Mouse (Mus musculus): ENCODE results near the gene Gm9970. TPM values are rescaled to one million over a fixed set of nuclear protein-coding genes. Genes with fewer than 3 reads are reported as not detected.
A peak's percentile ranks its signal among the peaks of the same experiment; 100 is the strongest.
"Not testable (repeated sequence)": the region's sequence is repeated elsewhere in the genome, so short reads cannot be mapped to it uniquely, and the experiment has no call there.

The Gm9970 gene
- total RNA-seq, 2 experiments from 2014 or later, result not detected

DNA sequence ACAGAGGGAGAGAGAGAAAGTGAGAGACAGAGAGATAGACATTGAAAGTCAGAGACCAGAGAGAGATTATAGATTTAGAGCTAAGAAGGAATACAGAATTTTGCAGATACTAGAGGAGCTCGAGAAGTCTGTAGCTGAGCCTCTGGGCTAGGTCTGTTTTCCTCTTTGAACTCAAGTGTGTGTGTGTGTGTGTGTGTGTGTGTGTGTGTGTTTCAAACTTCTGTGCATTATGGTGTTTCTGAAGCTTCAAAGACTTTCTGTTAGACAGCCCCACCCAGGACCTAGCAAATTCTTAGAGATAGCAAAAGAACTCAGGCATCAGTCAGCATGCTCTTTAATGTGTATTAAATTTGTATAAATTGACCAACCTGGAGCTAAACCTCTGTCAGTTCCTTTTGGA, 14.4 kb downstream of the Gm9970 start:
- no peak for DNase-seq (ENCODE audit: low spot score in 2 of 2)

DNA sequence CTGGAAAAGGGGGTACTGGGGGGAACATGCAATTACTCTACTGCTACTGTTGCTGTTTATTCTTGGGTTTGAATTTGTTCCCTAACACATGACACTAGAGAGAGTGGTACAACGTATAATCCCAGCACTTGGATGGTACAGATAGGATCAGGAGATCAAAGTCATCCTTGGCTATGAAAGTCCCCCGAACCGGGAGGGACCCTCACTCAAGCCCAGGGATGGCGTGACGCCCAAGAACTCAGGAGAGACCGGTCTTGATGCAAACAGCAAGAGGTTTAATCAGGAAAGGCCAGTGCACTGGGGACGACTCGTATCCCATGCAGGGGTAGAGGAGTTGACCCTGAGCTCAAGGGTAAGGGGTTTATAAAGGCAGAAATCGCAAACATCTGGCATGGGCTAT, 18.3 kb downstream of the Gm9970 start:
- DNase-seq (ENCODE audit: low spot score in 2 of 2), result no peak

DNA sequence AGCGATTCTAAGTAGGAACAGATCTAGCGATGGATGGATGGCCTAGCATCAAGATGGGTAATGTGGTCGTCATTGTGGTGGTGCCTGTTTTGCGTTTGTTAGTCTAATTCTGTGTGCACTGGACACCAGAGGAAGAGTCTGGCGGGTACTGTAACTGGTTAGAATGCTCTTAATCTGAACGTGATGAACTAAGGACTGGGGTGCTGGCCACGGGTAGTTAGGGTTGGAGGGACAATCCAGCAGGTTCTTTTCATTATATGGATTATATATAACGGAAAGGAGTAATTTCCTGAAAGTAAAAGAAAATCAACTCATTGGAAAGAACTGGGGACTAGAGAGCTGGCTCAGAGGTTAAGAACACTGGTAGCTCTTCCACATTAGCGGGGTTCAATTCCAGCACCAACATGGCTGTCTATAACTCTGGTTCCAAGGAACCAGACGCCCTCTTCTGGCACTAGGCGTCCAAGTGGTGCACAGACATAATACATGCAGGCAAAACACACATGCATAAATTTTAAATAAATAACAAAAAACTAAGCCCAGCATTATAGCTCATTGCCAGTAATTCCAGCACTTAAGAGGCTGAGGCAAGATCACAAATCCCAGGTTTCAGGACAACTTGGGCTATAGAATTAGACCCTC, 19.6 kb downstream of the Gm9970 start:
- no peak for DNase-seq (ENCODE audit: low spot score in 2 of 2)

DNA sequence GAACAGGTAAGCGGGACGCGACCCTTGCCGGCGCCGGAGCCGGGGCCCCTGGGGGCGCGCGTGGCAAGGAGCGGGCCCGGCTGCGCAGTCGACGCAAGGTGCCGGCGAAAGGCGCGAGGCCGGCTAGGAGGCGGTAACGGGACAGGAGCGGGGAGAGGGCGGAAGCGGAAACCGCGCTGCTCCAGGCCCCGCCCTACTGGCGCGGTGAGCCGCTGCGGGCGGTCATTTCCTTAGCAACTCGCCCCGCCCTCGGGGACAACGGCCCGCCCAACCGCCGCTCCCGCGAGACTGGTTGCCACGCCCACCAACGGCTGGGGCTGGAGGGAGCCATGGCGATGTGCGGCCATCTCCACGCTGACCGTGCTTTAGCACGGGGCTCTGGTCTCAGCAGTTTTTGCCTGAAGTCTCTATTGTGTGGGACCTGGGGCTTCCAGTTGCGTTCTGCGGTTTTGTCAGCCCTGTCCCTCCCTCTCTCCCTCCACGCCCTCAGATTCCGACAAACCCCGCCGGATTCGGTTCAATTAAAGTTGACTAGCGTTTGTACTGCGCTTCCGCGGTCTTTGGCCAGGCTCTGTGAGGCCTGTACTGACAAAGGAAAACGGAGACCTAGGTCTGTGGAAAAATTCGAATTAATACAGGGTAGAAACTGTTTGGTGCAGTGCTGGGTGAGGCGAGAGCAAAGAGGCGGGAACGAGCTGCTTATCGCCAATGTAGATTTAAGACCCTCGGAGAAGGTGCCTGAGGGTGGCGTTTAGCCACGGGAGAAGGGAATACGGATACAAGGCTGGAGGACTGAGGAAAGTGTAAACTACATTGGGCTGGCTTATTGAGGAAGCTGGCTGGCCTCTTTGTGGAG, 20.4 kb downstream of the Gm9970 start, which contains the start of gene Ppm1g:
Gene Ppm1g (minus strand): TSS at position 240 of the 856 bp plus-strand sequence.
- peak; percentile 97 to 98 for DNase-seq (ENCODE audit: low spot score in 2 of 2)

DNA sequence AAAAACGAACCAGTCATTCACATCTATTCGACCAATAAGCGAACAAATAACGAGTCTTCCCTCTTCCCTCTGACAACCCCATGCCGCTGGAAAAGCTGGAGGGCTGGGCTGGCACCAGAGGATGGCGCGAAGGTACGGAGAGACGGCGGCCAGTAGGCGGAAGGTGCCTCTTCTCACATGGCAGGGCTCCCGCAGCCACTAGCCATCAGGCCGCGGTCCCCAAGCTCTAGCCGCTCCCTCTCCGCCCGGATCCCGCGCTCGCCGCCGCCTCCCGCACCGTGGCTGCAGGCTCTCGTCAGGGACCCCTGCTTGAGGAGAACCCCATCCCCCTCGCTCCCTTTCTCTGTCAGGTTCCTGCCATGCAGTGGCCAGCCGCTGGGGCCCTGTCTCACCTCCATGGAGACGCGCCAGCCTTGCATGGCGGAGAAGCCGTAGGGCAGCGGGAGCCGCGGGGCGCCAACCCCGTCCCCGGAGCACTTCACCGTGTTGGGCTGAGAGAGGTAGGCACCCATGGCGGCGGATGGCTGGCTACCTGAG, 21.1 kb downstream of the Gm9970 start:
- DNase-seq (ENCODE audit: low spot score in 2 of 2), result peak in 1 of 2 experiments; percentile 52

DNA sequence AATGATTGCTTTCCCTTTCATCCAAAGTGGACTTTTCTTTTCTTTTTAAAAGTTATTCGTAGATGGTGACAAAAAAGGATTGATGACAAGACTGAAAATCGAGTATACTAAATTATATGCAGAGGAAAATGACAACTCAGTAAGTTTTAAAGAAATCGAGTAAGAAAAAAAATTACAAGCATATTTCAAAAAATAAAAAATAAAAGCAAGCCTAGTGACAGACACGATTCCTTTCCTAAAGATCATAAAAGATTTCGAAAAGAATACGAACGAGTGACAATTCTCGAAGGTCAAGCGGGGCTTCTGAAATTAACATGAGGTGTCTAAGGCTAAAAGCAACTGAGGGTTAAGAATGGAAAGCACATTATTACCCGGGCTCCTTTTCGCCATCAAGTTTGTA, 21.6 kb downstream of the Gm9970 start:
- no peak for DNase-seq (ENCODE audit: low spot score in 2 of 2)

DNA sequence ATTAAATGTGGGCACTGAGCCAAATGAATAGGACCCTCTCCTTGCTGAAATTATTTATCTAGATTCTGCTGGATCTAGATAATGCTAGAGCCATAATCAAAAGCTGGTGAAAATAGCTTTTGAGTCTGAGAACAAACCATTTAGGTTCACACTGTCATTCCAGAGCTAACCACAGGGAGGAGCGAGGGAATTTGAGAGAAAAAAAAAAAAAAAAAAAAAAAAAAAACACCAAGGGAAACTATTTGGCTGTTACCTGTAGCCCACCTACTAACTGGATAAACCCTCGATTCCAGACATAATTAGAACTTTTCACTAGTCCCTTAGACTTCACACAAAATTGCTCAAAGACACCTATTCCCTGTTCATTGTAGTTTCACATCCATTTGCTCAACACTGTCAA, 22.0 kb downstream of the Gm9970 start:
- DNase-seq (ENCODE audit: low spot score in 2 of 2), result no peak

DNA sequence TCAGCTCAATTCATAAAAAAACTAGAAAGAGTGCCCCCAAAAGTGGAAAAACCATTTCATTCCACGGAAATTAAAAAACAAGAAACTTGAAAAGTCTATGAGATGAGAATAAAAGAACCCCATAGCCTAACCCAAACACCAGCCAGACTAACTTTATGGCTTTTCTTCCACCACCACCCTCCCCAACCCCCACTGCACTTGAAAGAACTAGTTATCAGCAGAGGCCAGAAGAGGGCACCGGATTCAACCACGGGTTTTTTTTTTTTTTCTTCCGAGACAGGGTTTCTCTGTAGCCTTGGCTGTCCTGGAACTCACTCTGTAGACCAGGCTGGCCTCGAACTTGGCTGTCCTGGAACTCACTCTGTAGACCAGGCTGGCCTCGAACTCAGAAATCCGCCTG, 22.7 kb downstream of the Gm9970 start:
- DNase-seq (ENCODE audit: low spot score in 2 of 2), result no peak

DNA sequence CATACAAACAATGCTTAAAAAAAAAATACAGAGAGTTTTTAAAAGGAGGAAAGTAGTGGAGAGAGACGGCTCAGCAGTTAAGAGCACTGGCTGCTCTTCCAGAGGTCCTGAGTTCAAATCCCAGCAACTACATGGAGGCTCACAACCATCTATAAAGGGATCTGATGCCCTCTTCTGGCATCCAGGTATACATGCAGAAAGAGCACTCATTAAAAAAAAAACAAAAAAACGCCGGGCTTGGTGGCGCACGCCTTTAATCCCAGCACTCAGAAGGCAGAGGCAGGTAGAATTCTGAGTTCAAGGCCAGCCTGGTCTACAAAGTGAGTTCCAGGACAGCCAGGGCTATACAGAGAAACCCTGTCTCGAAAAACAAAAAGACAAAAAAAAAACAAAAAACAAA, 24.5 kb downstream of the Gm9970 start:
- not testable (repeated sequence) for DNase-seq (ENCODE audit: low spot score in 2 of 2)

DNA sequence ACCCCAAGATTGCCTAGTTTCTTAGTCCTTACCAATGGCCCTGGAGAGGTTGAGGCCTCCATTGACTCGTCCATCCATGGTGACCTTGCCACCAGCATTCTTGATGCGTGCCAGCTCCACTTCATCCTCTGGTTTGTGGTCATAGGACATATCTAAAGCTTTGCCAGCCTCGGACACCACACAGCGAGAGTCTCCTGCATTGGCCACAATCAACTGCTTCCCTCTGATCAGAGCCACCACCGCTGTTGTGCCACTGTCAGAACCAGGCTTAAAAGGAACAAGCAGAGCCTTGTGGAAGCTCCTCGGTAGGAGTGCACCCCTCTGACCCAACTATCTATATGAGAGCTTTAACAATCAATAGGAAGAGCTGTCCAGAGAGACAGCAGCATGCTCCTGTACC, 36.6 kb downstream of the Gm9970 start:
- DNase-seq (ENCODE audit: low spot score in 2 of 2), result no peak

DNA sequence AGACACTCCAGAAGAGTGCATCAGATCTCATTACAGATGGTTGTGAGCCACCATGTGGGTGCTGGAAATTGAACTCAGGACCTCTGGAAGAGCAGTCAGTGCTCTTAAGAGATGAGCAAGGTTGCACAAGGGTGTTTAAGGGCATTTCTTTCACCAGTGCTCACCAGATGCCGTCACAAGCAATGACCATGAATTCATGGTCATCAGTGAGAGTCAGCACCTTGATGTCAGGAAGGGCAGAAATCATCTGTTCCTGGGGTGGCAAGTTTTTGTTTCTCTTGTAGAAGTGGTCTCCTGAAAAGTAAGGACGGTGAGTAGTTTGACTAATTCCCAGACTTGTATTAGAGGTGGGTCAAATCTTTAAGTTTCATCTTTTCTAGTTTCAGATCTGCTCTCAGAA, 37.2 kb downstream of the Gm9970 start:
- no peak for DNase-seq (ENCODE audit: low spot score in 2 of 2)

DNA sequence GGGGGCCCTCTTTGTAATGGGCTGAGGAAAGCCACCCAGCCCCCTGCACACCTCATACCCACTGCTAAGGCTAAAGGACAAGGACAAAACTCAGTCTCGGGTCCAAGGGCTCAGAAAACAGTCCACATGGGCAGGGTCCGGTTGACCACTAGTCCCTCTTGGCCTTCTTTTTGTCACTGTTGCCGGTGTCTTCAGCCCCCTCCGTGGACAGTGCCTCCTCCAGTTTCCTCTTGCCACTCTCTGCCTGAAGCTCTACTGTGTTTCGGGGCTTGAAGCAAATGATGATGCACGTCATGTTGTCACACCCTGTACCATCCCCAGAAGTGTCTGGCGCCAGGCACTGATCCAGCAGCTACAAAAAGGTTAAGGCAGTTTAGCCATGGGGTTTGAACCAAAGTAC, 38.1 kb downstream of the Gm9970 start:
- no peak for DNase-seq (ENCODE audit: low spot score in 2 of 2)

DNA sequence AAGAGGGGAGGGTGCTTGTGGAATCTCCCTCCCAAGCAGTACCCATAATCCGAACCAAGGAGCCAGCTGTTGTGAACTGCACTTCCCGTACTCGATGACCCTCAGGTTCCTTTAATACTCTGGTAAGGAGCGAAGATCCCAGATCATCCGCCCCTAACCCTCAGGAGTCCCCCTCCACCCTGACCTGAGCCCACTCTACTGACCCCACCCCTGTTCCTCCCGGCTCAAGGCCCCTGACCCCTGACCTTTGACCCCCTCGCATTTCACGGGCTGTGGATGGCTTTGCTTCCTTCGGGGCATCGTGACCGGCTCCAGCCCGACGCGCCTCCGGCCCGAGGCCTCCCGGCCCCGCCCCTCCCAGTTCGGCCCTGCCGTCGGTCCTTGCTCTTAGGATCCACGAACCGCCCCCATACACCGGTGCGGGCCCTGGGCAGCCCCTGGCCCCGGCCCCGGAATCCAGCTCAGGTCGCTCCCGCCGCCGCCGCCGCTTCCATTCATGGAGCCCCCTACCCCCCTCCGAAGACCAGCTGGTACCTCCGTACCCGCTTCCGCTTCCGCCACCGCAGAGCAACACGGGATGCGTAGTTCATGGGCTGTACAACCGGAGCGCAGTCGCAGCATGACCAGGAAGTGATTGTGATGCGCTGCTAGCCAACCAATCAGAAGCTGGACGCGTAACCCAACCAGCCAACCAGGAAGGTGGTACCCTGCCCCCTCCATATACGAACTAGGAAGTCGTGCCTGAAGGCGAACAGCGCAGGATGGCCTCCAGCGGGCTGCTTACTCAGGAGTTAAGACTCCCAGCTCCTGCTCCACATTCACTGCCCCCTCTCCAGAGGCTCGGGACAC, 39.1 kb downstream of the Gm9970 start, which contains the start of gene Zfp513:
Gene Zfp513 (minus strand): TSS at position 562 of the 849 bp plus-strand sequence.
- peak; percentile 96 to 97 for DNase-seq (ENCODE audit: low spot score in 2 of 2)

DNA sequence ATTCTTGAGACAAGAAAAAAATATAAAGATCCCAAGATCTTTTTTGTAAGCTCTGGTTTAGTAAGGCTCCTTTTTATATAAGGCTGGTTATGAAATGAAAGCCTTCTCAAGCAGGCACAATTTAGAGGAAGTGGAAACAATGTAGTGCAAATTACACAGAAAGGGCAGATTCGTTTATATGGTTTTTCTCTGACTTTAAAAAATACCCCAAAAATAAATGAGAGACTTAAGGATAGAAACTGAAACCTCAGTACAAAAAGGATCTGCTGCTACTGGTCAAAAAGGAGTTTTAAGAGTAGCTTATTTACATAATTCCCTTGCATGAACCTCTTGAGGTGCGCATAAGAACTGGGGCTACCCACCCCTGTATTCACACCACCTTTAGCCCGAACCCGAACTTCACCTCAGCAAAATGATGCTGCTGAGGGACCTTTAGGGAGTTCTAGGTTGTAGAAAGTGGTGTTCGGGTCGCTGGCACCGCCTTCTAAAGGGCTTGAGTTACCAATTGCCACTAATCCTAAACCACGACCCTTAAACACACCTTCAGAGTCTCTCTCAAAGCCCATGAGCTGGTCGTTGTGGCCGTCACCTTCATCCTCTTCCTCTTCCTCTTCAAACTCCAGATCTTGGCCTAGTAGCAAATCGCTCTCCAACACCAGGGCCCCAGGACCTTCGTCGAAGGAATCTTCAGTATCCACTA, 39.8 kb downstream of the Gm9970 start:
- DNase-seq (ENCODE audit: low spot score in 2 of 2), result no peak

DNA sequence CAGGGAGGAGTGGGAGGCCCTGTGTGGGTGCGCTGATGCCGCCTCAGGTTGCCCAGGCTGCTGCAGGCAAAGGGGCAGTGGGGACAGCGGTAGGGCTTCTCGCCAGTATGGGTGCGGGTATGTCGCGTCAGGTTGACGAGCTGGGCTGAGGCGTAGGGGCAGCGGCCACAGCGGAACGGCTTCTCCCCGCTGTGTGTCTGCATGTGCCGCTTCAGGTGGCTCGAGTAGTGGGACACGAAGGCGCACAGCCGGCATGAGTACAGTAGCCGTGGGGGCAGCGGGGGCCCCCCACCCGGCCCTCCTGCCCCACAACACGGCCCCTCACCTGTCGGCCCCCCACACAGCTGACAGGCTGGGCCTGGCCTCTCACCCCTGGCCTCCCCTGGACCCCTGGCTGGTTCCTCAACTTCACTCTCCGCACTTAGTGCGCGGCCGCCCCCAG, 40.7 kb downstream of the Gm9970 start:
- no peak for DNase-seq (ENCODE audit: low spot score in 2 of 2)

DNA sequence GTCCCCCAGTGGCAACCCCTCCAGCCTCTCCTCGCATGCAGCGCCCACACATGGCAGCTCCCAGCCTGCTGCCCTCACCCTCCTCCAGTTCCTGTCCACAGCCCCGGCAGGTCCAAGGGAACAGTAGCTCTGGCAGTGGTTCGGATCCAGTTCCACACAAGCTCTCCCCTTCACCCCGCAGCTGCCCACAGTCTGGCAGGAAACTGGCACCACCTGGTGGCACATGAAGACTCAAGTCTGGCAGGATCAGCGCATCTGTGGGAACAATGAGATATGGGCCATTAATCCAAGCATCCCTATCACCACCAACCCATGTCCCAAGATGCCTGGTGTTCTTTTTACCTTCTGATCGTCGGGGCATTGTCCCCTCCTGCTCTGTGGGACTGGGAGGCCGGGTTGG, 41.1 kb downstream of the Gm9970 start:
- no peak for DNase-seq (ENCODE audit: low spot score in 2 of 2)

DNA sequence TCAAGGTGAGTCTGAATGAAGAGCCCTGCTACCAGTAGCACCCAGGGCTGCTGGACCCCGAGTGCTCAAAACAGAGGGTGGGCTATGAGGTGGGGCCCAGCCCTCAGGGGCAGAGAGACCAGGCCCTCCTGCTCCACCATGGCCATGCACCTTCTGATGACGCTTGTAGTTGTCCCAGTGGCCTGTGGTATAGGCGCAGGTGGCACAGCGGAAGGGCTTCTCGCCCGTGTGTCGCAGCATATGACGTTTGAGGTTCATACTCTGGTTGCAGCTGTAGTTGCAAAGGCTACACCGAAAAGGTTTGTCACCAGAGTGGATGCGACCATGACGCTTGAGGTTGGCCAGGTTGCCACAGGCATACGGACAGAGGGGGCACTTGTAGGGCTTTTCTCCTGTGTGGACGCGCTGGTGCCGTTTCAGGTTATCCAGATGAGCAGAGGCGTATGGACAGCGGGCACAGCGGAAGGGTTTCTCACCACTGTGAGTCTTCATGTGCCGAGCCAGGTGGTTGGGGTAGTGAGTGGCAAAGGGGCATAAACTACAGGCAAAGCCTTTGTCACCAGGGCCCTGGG, 41.6 kb downstream of the Gm9970 start:
- no peak for DNase-seq (ENCODE audit: low spot score in 2 of 2)

DNA sequence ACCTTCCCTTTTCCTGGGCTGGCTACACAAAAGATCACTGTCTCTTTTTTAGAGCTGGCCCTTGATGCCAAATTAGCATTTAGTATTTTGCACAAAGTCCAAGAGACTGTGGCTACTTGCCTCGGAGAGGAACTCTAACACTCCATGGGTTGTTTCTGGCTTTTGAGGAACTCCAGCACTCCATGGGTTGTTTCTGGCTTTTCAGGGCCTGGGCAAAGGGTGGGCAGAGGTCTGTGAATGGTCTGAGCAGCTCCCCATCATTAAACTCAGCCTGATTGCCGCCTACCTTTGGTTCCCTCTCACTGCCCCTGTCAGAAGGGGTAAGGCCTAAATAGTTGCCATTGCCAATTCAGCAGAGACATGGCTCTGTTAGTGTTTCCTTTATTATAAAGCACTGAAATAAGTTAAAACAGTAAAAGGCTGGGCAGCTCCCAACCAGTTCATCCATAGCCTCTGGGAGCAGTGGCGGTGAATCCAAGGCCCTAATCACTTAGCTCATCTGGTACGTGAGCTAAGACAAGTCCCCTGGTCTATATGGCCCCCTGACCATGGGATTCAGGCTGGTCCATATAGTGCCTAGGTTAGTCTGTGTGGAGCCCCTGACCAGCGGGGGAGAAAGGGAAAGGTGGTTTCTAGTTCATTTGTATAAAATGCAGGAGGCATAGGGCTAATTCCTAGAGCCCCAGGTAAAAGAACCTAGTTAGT, 42.3 kb downstream of the Gm9970 start:
- no peak for DNase-seq (ENCODE audit: low spot score in 2 of 2)

DNA sequence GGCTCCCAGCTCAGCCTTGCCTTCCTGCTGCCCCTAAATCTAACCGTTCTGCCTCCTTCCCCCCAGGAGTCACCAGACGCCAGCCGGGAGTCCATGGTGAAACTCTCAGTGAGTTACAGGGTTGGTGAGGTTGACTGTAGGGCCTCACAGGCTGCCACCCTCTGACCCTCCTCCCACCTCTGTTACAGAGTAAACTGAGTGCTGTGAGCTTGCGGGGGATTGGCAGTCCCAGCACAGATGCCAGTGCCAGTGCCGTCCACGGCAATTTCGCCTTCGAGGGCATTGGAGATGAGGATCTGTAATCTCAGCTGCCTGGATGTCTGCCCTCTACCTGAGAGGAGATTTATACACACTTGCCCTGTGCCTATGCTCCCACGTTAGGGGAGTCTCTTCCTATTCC, 42.9 kb downstream of the Gm9970 start:
- no peak for DNase-seq (ENCODE audit: low spot score in 2 of 2)

DNA sequence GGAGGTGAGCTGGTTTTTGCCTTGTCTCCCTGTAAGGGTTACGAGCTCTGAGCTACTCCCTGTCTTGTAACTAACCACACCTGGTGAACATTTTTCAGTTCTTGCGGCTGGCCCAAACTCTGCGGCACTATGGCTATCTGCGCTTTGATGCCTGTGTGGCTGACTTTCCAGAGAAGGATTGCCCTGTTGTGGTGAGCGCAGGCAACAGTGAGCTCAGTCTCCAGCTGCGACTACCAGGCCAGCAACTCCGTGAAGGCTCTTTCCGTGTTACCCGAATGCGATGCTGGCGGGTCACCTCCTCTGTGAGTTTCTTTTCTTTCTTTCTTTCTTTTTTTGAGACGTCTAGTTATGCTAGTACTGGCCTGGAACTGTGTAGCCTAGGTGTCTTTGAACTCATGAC, 44.0 kb downstream of the Gm9970 start:
- DNase-seq (ENCODE audit: low spot score in 2 of 2), result no peak

Measured in left cerebral cortex, adult 18-20 months (tissue).